Mouse (Mus musculus): ENCODE measurements around the gene Pla2g15. TPM values are rescaled to one million over a fixed set of nuclear protein-coding genes. Genes with fewer than 3 reads are reported as not detected.

Pla2g15 gene
- total and polyA plus RNA-seq, 3 experiments: 6.9 to 8.0 (median 7.0) TPM

GRCm38 (mm10) chr8:106163251-106163650, 13.1 kb downstream of the Pla2g15 start:
- H3K4me2 ChIP-seq (ENCODE audit: insufficient read depth, low read depth, poor library complexity, severe bottlenecking): no peak overlapping the region
- in situ Hi-C loops (cut with MboI; ENCODE audit: low pct_ligation_motif_present, low pct_unique_long_range_greater_than_20kb, low sequenced_read_pairs) (no loop called here), dilution Hi-C loops (cut with MboI; ENCODE audit: extremely low pct_ligation_motif_present, extremely low pct_unique_long_range_greater_than_20kb, low sequenced_read_pairs) (no loop called here)
- no peaks in the 10 kb centered on the region for H3K79me2 ChIP-seq (replicated peaks; ENCODE audit: control insufficient read depth, extremely low read depth, insufficient read depth, poor library complexity, severe bottlenecking)
- H3K36me3 ChIP-seq (replicated peaks in 1 of 2; ENCODE audit: control insufficient read depth in 1 of 2, insufficient read depth in 1 of 2, low read length in 1 of 2): peaks cover 28 to 61% of the 10 kb centered on the region in 2 experiments
- TF ChIP-seq NRF1 (IDR thresholded peaks at IDR 0.05; ENCODE audit: low read depth, low read length) (no peak), CTCF (conservative IDR thresholded peaks at IDR 0.05 in 1 of 2, IDR thresholded peaks at IDR 0.05 in 1 of 2; ENCODE audit: low read depth in 2 of 2, low read length in 2 of 2) (no peak), MAX (IDR thresholded peaks at IDR 0.05; ENCODE audit: low read length) (no peak), ETS1 (conservative IDR thresholded peaks at IDR 0.05; ENCODE audit: low read depth, low read length) (no peak), TCF12 (IDR thresholded peaks at IDR 0.05; ENCODE audit: low read depth, low read length) (no peak), PAX5 (IDR thresholded peaks at IDR 0.05; ENCODE audit: low read length) (no peak), SMC3 (IDR thresholded peaks at IDR 0.05; ENCODE audit: low read depth, low read length) (no peak), TBP (conservative IDR thresholded peaks at IDR 0.05; ENCODE audit: low read depth, low read length) (no peak), UBTF (IDR thresholded peaks at IDR 0.05; ENCODE audit: low read depth, low read length) (no peak), MAZ (IDR thresholded peaks at IDR 0.05; ENCODE audit: low read depth, low read length) (no peak)
- no peaks in the 10 kb centered on the region for H3K4me1 ChIP-seq (ENCODE audit: control insufficient read depth in 1 of 2, insufficient read depth in 2 of 2)
- H3K9ac ChIP-seq (ENCODE audit: insufficient read depth, low read depth): no peak overlapping the region
- H3K4me3 ChIP-seq (replicated peaks in 1 of 3; ENCODE audit: low read depth in 2 of 3, low read length in 2 of 3, poor library complexity in 1 of 3): no peak overlapping the region
- DNase-seq (ENCODE audit: extremely low read depth): no peak
- no peaks in the 10 kb centered on the region for H3K27me3 ChIP-seq (replicated peaks)
- no peak overlapping the region for H3K27ac ChIP-seq (ENCODE audit: insufficient read depth, low read depth)
- no peaks in the 10 kb centered on the region for H3K9me3 ChIP-seq (replicated peaks; ENCODE audit: low read length)

GRCm38 (mm10) chr8:106165460-106165859, 15.3 kb downstream of the Pla2g15 start:
- Histone ChIP-seq H3K79me2 (replicated peaks; ENCODE audit: control insufficient read depth, extremely low read depth, insufficient read depth, poor library complexity, severe bottlenecking) (peaks cover 14% of the 10 kb centered on the region), H3K4me1 (ENCODE audit: control insufficient read depth in 1 of 2, insufficient read depth in 2 of 2) (peaks cover 0 to 6% of the 10 kb centered on the region in 2 experiments; a peak in 1 of 4 replicates), H3K27me3 (replicated peaks) (no peaks in the 10 kb centered on the region), H3K9me3 (replicated peaks; ENCODE audit: low read length) (no peaks in the 10 kb centered on the region), H3K36me3 (replicated peaks in 1 of 2; ENCODE audit: control insufficient read depth in 1 of 2, insufficient read depth in 1 of 2, low read length in 1 of 2) (peaks cover 28 to 46% of the 10 kb centered on the region in 2 experiments), H3K9ac (ENCODE audit: insufficient read depth, low read depth) (no peak overlapping the region), H3K27ac (ENCODE audit: insufficient read depth, low read depth) (no peak overlapping the region), H3K4me3 (replicated peaks in 1 of 3; ENCODE audit: low read depth in 2 of 3, low read length in 2 of 3, poor library complexity in 1 of 3) (no peak overlapping the region), H3K4me2 (ENCODE audit: insufficient read depth, low read depth, poor library complexity, severe bottlenecking) (no peak overlapping the region)
- peak; percentile 74 for DNase-seq (ENCODE audit: extremely low read depth)
- dilution Hi-C loops (cut with MboI; ENCODE audit: extremely low pct_ligation_motif_present, extremely low pct_unique_long_range_greater_than_20kb, low sequenced_read_pairs) (no loop called here), in situ Hi-C loops (cut with MboI; ENCODE audit: low pct_ligation_motif_present, low pct_unique_long_range_greater_than_20kb, low sequenced_read_pairs) (loop anchor here (5.0 kb wide), 1 partner anchor 47 kb away; the partner anchor contains the start of genes Prmt7 and Slc7a6os)
- TF ChIP-seq RAD21 (IDR thresholded peaks at IDR 0.05; ENCODE audit: low read depth, low read length) (peak; percentile 80), MYC (IDR thresholded peaks at IDR 0.05; ENCODE audit: low read depth, low read length) (peak; percentile 76; the same call in 1 of the 2 replicates), MAFK (IDR thresholded peaks at IDR 0.05; ENCODE audit: insufficient replicate concordance, low read length) (no peak), ELF1 (IDR thresholded peaks at IDR 0.05; ENCODE audit: low read depth, low read length) (no peak), E2F4 (IDR thresholded peaks at IDR 0.05; ENCODE audit: insufficient replicate concordance, low read depth, low read length) (no peak), ZKSCAN1 (IDR thresholded peaks at IDR 0.05; ENCODE audit: borderline replicate concordance, low read depth, low read length) (no peak), USF1 (IDR thresholded peaks at IDR 0.05; ENCODE audit: low read depth, low read length) (no peak), MXI1 (IDR thresholded peaks at IDR 0.05; ENCODE audit: low read depth, low read length) (no peak), SMC3 (IDR thresholded peaks at IDR 0.05; ENCODE audit: low read depth, low read length) (peak; percentile 86), SIN3A (IDR thresholded peaks at IDR 0.05; ENCODE audit: low read length) (no peak), NELFE (IDR thresholded peaks at IDR 0.05; ENCODE audit: low read depth, low read length) (peak; percentile 42; the same call in 1 of the 2 replicates), CTCF (conservative IDR thresholded peaks at IDR 0.05 in 1 of 2, IDR thresholded peaks at IDR 0.05 in 1 of 2; ENCODE audit: low read depth in 2 of 2, low read length in 2 of 2) (peak; percentile 90 to 93), TCF12 (IDR thresholded peaks at IDR 0.05; ENCODE audit: low read depth, low read length) (0 out of 2 replicates have a peak, but pooled peaks have one; percentile 34), EP300 (IDR thresholded peaks at IDR 0.05; ENCODE audit: low read length) (no peak), IRF4 (IDR thresholded peaks at IDR 0.05; ENCODE audit: low read depth, low read length) (0 out of 2 replicates have a peak, but pooled peaks have one; percentile 29), BHLHE40 (IDR thresholded peaks at IDR 0.05; ENCODE audit: low read depth, low read length) (no peak)
